Mouse (Mus musculus) frontal cortex, adult (tissue): ENCODE data around the gene Col25a1.

ENCODE experiments used
- ATAC-seq: cut with Nextera tagmentation; 2 replicates; pipeline ENCODE4 v1.9.2; 2017; ENCODE audit warnings: mild to moderate bottlenecking, moderate library complexity, mixed read lengths; ENCODE audit not compliant: low TSS enrichment

Col25a1 gene

GRCm38 (mm10) chr3:130310694-130311305 is 179.5 kb downstream of the Col25a1 start:
- no peak for ATAC-seq

DNA sequence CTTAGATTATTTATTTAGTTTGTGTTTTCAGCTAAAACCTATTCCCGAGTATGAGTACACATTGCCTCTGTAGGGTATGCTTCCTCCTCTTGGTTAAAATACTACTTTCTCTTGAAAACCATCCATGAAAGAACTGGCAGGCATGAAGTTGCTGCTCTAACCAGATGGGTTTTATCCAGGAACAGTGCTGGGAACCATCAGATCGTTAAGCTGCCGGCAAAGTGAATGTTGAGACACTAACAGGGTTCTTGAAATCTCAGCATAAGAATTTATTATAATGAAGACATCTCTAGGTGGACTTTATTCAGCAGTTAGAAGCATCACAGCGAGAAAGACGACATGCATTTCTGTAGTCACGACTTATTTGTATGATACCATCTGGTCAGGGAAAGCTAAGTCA is 181.9 kb downstream of the Col25a1 start:
- no peak for ATAC-seq

GRCm38 (mm10) chr3:130327039-130328015 is 196.0 kb downstream of the Col25a1 start:
- no peak for ATAC-seq

- ATAC-seq = no peak
Observed at GRCm38 (mm10) chr3:130328909-130329308, 197.6 kb downstream of the Col25a1 start.

DNA sequence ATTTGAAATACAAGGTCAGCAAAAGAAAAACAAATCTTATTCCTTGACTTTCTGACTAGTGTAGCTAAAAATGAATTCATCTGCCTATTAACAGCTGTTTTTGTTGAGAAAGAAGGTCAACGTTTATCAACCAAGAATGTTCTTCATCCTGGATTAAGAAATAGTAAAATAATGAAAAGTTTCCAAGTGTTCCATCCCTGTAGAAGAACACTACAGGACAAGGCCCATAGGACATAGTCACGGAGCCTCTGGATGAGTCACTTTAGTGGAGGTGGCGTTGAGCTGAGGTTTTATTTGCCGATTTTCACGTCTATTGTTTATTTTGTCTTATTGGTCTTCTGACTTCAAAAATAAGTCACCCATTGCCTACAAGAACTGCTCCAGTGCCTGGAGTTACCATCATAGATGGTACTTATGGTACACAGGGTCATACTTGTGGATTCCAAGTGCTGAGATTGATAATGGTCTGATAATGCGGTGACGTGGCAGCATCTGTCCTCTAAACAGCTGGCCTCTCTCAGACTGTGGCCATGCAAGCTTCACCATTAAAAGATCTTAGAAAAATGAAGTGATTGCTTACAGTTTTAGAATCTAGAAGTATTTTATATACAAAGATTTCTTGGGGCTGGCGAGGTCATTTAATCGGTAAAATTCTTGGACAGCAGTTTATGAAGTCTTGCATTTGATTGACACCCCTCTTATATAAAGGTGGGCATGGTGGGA is 198.7 kb downstream of the Col25a1 start:
- no peak for ATAC-seq

GRCm38 (mm10) chr3:130330556-130330950 is 199.3 kb downstream of the Col25a1 start:
- ATAC-seq = peak; percentile 55; the same call in 1 of the 2 replicates

DNA sequence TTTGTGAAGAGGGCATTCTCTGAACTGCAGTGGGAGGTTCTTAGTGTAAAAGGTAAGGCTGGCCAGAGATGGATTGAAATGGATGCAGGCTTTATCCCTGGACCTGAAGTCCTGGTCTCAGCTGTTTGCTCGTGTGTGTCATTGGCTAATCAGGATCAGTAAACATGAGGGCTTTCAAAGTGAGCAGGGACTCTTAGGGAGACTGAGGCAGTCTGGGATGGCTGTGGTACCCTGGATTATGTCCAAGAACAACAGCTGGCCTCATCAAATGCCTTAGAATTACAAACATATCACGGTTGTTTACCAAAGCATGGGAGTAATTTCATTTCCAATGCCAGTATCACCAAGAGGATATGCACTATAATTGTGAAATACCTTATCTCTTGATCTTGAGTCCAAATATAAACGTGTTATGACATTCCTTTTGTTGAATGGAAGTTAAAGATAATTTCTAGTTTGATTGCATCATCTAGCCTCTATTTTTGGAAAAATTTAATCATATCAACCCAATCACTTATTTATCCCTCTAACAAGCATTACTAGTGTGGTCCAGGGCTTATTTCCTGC is 201.1 kb downstream of the Col25a1 start:
- ATAC-seq = no peak

GRCm38 (mm10) chr3:130337857-130338256 is 206.6 kb downstream of the Col25a1 start:
- ATAC-seq = peak; percentile 97

DNA sequence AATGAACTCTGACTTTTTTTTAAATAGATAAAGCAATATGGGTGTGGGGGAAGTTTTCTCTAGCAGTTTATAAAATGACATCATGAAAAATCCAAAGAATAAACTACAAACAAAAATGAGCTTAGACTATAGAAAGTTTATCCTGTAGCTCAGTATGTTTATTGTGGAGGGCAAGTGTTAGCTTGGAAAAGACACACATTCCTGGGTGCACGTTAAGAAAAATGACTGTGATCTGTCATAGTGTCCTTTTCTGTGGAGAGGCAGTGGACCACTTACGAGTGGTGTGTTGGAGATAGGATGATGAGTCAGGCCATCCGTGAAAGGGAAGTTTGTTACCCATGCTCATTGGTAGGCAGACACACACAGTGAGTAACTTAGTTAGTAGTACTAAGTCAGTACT is 207.1 kb downstream of the Col25a1 start:
- ATAC-seq = no peak

GRCm38 (mm10) chr3:130350161-130350560 is 218.9 kb downstream of the Col25a1 start:
- peak; percentile 95 for ATAC-seq

DNA sequence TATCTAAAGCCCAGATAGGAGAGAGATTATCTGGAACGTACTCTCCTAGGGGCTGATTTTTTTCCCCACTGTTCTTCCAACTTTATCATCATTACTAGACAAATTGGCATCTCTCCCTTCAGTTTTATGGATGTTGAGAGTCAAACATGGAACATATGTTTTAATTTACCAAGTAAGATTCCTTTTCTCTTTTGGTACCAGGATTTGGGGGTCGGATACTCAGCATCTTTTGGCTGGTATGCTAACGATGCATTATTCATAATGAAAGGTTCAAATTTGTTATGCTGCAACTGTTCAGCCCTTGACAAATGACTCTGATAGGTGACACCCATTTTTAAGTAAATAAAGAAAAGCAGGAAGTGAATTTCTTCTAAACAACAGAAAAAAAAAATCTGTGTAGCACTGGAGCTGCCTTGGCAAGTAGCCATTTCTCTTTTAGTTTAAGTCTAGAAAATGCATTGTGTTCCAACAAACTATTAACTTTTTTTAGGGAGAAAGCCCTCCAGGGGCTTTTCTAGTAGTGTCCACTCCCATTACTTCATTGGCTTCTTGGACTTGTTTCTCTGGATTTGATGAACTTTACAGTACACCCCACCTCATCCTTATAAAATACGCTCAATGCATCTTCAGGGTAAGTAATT is 223.2 kb downstream of the Col25a1 start:
- no peak for ATAC-seq

DNA sequence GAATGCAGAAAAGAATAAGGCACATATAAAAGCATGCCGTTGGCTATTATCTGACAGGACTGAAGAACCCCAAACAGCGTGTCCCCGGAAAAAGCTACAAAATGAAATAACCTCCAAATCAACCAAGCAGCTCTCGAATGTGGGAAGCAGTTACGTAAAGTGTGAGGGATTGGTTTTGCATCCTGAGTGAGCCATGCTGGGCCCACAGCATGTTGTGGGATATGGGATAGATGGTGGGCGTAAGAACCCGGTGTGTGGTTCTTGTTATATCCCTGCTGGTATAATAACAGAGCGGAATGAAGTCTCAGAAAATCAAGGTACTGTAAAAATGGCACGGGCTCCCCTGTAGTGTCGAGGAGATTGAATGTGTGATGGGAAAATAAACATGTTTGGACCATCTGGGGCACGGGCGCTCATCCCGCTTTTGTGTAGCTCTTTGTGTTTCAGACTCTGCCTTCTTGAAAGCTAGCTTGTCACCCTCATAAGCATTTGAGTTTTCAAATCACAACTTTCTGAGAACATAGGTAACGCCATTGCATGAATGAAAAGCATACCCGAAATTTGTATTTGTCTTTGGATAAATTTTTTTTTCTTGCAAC is 225.4 kb downstream of the Col25a1 start:
- peak; percentile 95 for ATAC-seq

DNA sequence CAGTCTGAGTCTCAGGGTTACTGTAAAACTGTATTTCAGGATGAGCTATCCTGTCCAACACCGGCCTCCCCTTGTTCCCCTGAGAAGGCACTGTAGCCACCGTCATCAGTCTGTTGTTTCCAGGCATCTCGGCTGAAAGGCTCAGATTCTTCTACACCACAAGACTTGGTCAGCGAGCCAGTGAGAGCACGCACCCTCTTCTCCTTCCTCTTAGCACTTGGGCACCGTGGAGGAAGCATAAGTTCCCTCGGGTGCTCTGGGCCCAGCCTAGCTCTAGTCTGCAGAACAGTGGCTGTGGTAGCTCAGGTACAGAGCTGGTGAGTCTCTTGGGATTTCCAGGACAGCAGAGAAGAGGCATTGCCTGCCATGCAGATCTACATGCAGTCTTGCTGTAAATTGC is 229.5 kb downstream of the Col25a1 start:
- no peak for ATAC-seq

GRCm38 (mm10) chr3:130361922-130362321 is 230.6 kb downstream of the Col25a1 start:
- no peak for ATAC-seq

DNA sequence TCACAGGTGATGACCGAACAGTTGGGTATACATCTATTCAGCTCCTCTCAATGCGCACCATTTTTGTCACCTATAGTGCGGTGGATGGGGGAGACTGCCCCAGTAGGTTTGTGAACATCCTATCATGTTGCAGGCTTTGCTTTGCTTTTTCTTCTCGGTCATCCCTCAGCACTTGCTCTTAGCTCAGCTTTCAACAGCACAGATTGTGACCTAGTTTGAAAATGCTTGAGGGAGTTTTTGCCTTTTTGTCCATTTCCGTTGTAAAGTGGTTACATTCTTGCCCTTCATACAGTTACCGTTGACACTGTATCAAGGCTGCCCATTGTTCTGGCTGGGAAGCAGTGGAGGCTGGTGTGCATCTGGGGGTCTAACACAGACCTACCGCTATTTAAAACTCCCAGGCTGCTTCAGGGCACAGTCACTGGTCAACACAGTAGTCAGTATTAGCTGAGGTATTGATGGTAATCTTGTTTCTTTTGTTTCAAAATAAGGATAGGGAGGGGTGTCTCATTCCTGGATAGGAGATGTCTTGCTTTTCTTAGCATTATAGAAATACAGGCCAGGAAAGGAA is 231.6 kb downstream of the Col25a1 start:
- peak; percentile 92 for ATAC-seq

- ATAC-seq = no peak
Observed at GRCm38 (mm10) chr3:130366917-130367610, 235.8 kb downstream of the Col25a1 start.

- ATAC-seq = no peak
Observed at GRCm38 (mm10) chr3:130368352-130368751, 237.1 kb downstream of the Col25a1 start.

GRCm38 (mm10) chr3:130369113-130369512 is 237.8 kb downstream of the Col25a1 start:
- no peak for ATAC-seq

DNA sequence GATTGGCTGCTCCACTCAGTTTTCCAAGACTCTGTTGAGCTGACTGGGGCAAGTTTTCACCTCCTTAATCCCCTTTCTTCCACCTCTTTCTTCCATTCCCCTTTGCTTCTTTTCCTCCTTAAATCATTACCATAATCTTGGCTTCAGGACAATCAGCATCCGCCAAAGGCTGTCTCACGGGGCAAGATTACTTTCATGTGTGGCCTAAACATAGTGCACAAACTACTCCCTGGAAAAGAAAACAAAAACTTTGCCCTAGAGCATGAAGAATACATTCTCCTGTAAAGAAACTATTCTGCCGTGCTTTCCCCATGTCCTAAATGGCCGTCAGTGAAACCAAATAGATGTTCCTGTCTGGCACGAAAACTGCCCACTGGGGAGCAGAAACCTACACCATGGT is 238.9 kb downstream of the Col25a1 start:
- no peak for ATAC-seq

- ATAC-seq = no peak
Observed at GRCm38 (mm10) chr3:130373145-130373544, 241.8 kb downstream of the Col25a1 start.
